Mouse (Mus musculus) testis, adult 2 months (tissue): ENCODE data around the gene Pcnx4. TPM values are rescaled to one million over a fixed set of nuclear protein-coding genes. Genes with fewer than 3 reads are reported as not detected.
"Not testable (repeated sequence)": the region's sequence is repeated elsewhere in the genome, so short reads cannot be mapped to it uniquely, and the experiment has no call there.

Source experiments
- H3K27ac ChIP-seq: fragments of 200-500 bp; 2 replicates; pipeline ENCODE4 v1.5.1; 2012; ENCODE audit warnings: low read depth, low read length; ENCODE audit not compliant: control insufficient read depth, insufficient read depth
- H3K27me3 ChIP-seq: fragments of 200-500 bp; 2 replicates; pipeline ENCODE4 v1.6.1; 2012; ENCODE audit warnings: mild to moderate bottlenecking, low read length, moderate library complexity; ENCODE audit not compliant: control insufficient read depth, insufficient read depth
- H3K36me3 ChIP-seq: fragments of 200-500 bp; 2 replicates; pipeline ENCODE4 v1.6.1; 2012; ENCODE audit warnings: mild to moderate bottlenecking, low read length; ENCODE audit not compliant: control insufficient read depth, insufficient read depth
- H3K4me1 ChIP-seq: fragments of 200-500 bp; 2 replicates; pipeline ENCODE4 v1.6.1; 2012; ENCODE audit warnings: low read length; ENCODE audit not compliant: control insufficient read depth, insufficient read depth
- H3K4me3 ChIP-seq: fragments of 200-500 bp; 2 replicates; pipeline ENCODE4 v1.5.1; 2012; ENCODE audit warnings: low read depth, mild to moderate bottlenecking, low read length, moderate library complexity, mixed read lengths; ENCODE audit not compliant: control insufficient read depth
- CTCF ChIP-seq: fragments of 200-500 bp; IDR thresholded peaks from 2 replicates; pipeline ENCODE4 v1.5.1; 2012; ENCODE audit warnings: low read depth, mild to moderate bottlenecking, inconsistent platforms, low read length, moderate library complexity; ENCODE audit not compliant: control insufficient read depth, insufficient read depth, insufficient replicate concordance
- POLR2A ChIP-seq: fragments of 200-500 bp; IDR thresholded peaks from 2 replicates; pipeline ENCODE4 v1.6.1; 2012; ENCODE audit warnings: low read depth, mild to moderate bottlenecking, inconsistent platforms, low read length, moderate library complexity; ENCODE audit not compliant: control insufficient read depth
- polyA plus RNA-seq: library from polyadenylated mRNA; depleted of rRNA; stranded (reverse); fragments of >200 nt; gene quantifications from 2 replicates; pipeline ENCODE4 v1.2.3, GENCODE M21; 2012

Pcnx4 gene
- polyA plus RNA-seq, 1 experiment: 7.6 TPM

GRCm38 (mm10) chr12:72538571-72538970 is 2.4 kb downstream of the Pcnx4 start:
- no peak for TF ChIP-seq POLR2A
- no peak for TF ChIP-seq CTCF
- Histone ChIP-seq H3K36me3 (peaks cover 5% of the 10 kb centered on the region), H3K4me3 (peak overlapping the region; percentile 21; the same call in 1 of the 2 replicates), H3K4me1 (peaks cover 2% of the 10 kb centered on the region; the same call in 1 of the 2 replicates), H3K27me3 (no peaks in the 10 kb centered on the region), H3K27ac (no peak overlapping the region)

- H3K27ac ChIP-seq: no peak overlapping the region
- no peak overlapping the region for H3K4me3 ChIP-seq
- no peaks in the 10 kb centered on the region for H3K27me3 ChIP-seq
- no peaks in the 10 kb centered on the region for H3K36me3 ChIP-seq
- no peaks in the 10 kb centered on the region for H3K4me1 ChIP-seq
- TF ChIP-seq POLR2A: no peak
- TF ChIP-seq CTCF: no peak
Observed at GRCm38 (mm10) chr12:72554347-72554746, 18.2 kb downstream of the Pcnx4 start.

GRCm38 (mm10) chr12:72564281-72564795 is 28.2 kb downstream of the Pcnx4 start:
- Histone ChIP-seq H3K4me3 (no peak overlapping the region), H3K36me3 (no peaks in the 10 kb centered on the region), H3K27me3 (no peaks in the 10 kb centered on the region), H3K4me1 (no peaks in the 10 kb centered on the region), H3K27ac (no peak overlapping the region)
- TF ChIP-seq CTCF (no peak), POLR2A (no peak)

- no peaks in the 10 kb centered on the region for H3K36me3 ChIP-seq
- TF ChIP-seq POLR2A (no peak), CTCF (no peak)
- H3K27ac ChIP-seq: no peak overlapping the region
- H3K4me1 ChIP-seq: no peaks in the 10 kb centered on the region
- no peak overlapping the region for H3K4me3 ChIP-seq
- H3K27me3 ChIP-seq: no peaks in the 10 kb centered on the region
Observed at GRCm38 (mm10) chr12:72582021-72582420, 45.8 kb downstream of the Pcnx4 start.

GRCm38 (mm10) chr12:72583099-72583498 is 46.9 kb downstream of the Pcnx4 start:
- no peak overlapping the region for H3K27ac ChIP-seq
- H3K4me1 ChIP-seq: no peaks in the 10 kb centered on the region
- TF ChIP-seq CTCF: no peak
- no peak for TF ChIP-seq POLR2A
- no peaks in the 10 kb centered on the region for H3K36me3 ChIP-seq
- no peak overlapping the region for H3K4me3 ChIP-seq
- no peaks in the 10 kb centered on the region for H3K27me3 ChIP-seq

- TF ChIP-seq CTCF (no peak), POLR2A (no peak)
- Histone ChIP-seq H3K27ac (no peak overlapping the region), H3K4me1 (no peaks in the 10 kb centered on the region)
Observed at GRCm38 (mm10) chr12:72585339-72585738, 49.2 kb downstream of the Pcnx4 start.

GRCm38 (mm10) chr12:72592991-72593390 is 56.8 kb downstream of the Pcnx4 start:
- H3K36me3 ChIP-seq: no peaks in the 10 kb centered on the region
- H3K4me1 ChIP-seq: no peaks in the 10 kb centered on the region
- no peaks in the 10 kb centered on the region for H3K27me3 ChIP-seq
- no peak overlapping the region for H3K27ac ChIP-seq
- no peak overlapping the region for H3K4me3 ChIP-seq
- TF ChIP-seq CTCF (no peak), POLR2A (no peak)

More at GRCm38 (mm10) chr12:72585339-72585738, 49.2 kb downstream of the Pcnx4 start:
- H3K4me3 ChIP-seq: no peak overlapping the region
- H3K27me3 ChIP-seq: no peaks in the 10 kb centered on the region
- no peaks in the 10 kb centered on the region for H3K36me3 ChIP-seq

GRCm38 (mm10) chr12:72594001-72594400 is 57.8 kb downstream of the Pcnx4 start:
- no peak for TF ChIP-seq CTCF
- TF ChIP-seq POLR2A: no peak
- H3K27me3 ChIP-seq: no peaks in the 10 kb centered on the region
- no peaks in the 10 kb centered on the region for H3K4me1 ChIP-seq
- no peak overlapping the region for H3K4me3 ChIP-seq
- no peak overlapping the region for H3K27ac ChIP-seq
- H3K36me3 ChIP-seq: no peaks in the 10 kb centered on the region

GRCm38 (mm10) chr12:72598731-72599130 is 62.5 kb downstream of the Pcnx4 start:
- not testable (repeated sequence) for H3K27me3 ChIP-seq, H3K4me3 ChIP-seq, H3K36me3 ChIP-seq, H3K27ac ChIP-seq, H3K4me1 ChIP-seq
